Mouse (Mus musculus) CH12.LX (cell line): Measurements from ENCODE around the gene Cyp4f16. TPM values are rescaled to one million over a fixed set of nuclear protein-coding genes. Genes with fewer than 3 reads are reported as not detected.
"Not testable (repeated sequence)": the region's sequence is repeated elsewhere in the genome, so short reads cannot be mapped to it uniquely, and the experiment has no call there.

Source experiments
- DNase-seq: peaks from one replicate; pipeline ENCODE4 v3.0.0-alpha.2; 2013; ENCODE audit errors: extremely low read depth
- H3K27ac ChIP-seq: 2 replicates; pipeline ENCODE4 v1.5.1; 2012; ENCODE audit warnings: low read depth, mild to moderate bottlenecking, control low read depth, moderate library complexity; ENCODE audit not compliant: insufficient read depth
- H3K27me3 ChIP-seq: replicated peaks from 2 replicates; pipeline ENCODE3; 2012; ENCODE audit warnings: inconsistent platforms
- H3K36me3 ChIP-seq, 2 experiments: replicated peaks in 1 of 2; 2 replicates each; pipeline versions ENCODE3 to v1.6.1; 2012; ENCODE audit warnings: inconsistent platforms in 1 of 2, low read length in 1 of 2, mild to moderate bottlenecking in 1 of 2, mixed read lengths in 1 of 2, moderate library complexity in 1 of 2; ENCODE audit not compliant: control insufficient read depth in 1 of 2, insufficient read depth in 1 of 2
- H3K4me1 ChIP-seq, 2 experiments: 2 replicates each; pipeline ENCODE4 v1.6.1; 2012; ENCODE audit warnings: inconsistent platforms in 1 of 2, moderate library complexity in 1 of 2; ENCODE audit not compliant: insufficient read depth in 2 of 2, control insufficient read depth in 1 of 2
- H3K4me2 ChIP-seq: 2 replicates; pipeline ENCODE4 v1.6.1; 2012; ENCODE audit warnings: low read depth, mild to moderate bottlenecking, control low read depth; ENCODE audit not compliant: poor library complexity, insufficient read depth, severe bottlenecking
- H3K4me3 ChIP-seq, 3 experiments: fragments of 150-350 bp in 1 of 3; sonication (generic) in 1 of 3; replicated peaks in 1 of 3; 2 replicates each; pipeline versions ENCODE3 to v1.5.1; 2011 to 2012; ENCODE audit warnings: low read depth in 2 of 3, low read length in 2 of 3, mild to moderate bottlenecking in 2 of 3, moderate library complexity in 2 of 3, control low read depth in 1 of 3, improper control_type of control experiment in 1 of 3, inconsistent platforms in 1 of 3, mixed read lengths in 1 of 3; ENCODE audit not compliant: poor library complexity in 1 of 3
- H3K79me2 ChIP-seq: replicated peaks from 2 replicates; pipeline ENCODE4 v1.6.1; 2012; ENCODE audit warnings: mild to moderate bottlenecking, moderate library complexity; ENCODE audit not compliant: control insufficient read depth, poor library complexity, insufficient read depth, severe bottlenecking; ENCODE audit errors: extremely low read depth
- H3K9ac ChIP-seq: 2 replicates; pipeline ENCODE4 v1.6.1; 2012; ENCODE audit warnings: low read depth, mild to moderate bottlenecking, control low read depth, moderate library complexity; ENCODE audit not compliant: insufficient read depth
- H3K9me3 ChIP-seq: replicated peaks from 2 replicates; pipeline ENCODE3; 2012; ENCODE audit warnings: low read length, inconsistent platforms, mixed read lengths
- EP300 ChIP-seq: IDR thresholded peaks from 2 replicates; pipeline ENCODE4 v1.6.1; 2011; ENCODE audit warnings: low read length, improper control_type of control experiment
- MEF2A ChIP-seq: IDR thresholded peaks from 2 replicates; pipeline ENCODE4 v1.6.1; 2014; ENCODE audit warnings: low read depth, mild to moderate bottlenecking, inconsistent platforms, low read length, improper control_type of control experiment, borderline replicate concordance
- NELFE ChIP-seq: IDR thresholded peaks from 2 replicates; pipeline ENCODE4 v1.6.1; 2011; ENCODE audit warnings: low read depth, low read length, improper control_type of control experiment
- SMC3 ChIP-seq: IDR thresholded peaks from 2 replicates; pipeline ENCODE4 v1.6.1; 2011; ENCODE audit warnings: low read depth, low read length, improper control_type of control experiment
- ZMIZ1 ChIP-seq: IDR thresholded peaks from 2 replicates; pipeline ENCODE4 v1.6.1; 2012; ENCODE audit warnings: low read depth, mild to moderate bottlenecking, inconsistent platforms, low read length, improper control_type of control experiment
- dilution Hi-C: fragments of 300-500 bp; cut with MboI; formaldehyde crosslinking; loops from 2 replicates; pipeline ENCODE4 v1.14.3; 2020; ENCODE audit warnings: low sequenced_read_pairs; ENCODE audit not compliant: extremely low pct_unique_long_range_greater_than_20kb, extremely low pct_ligation_motif_present
- in situ Hi-C: fragments of 300-500 bp; cut with MboI; formaldehyde crosslinking; loops from 3 replicates; pipeline ENCODE4 v1.14.3; 2019; ENCODE audit warnings: low sequenced_read_pairs, low pct_ligation_motif_present, low pct_unique_long_range_greater_than_20kb, mixed read lengths
- polyA plus RNA-seq: library from polyadenylated mRNA; unstranded; fragments of >175 nt; gene quantifications from 2 replicates; pipeline ENCODE4 v1.2.1, GENCODE M21; 2012; ENCODE audit warnings: low read depth; ENCODE audit not compliant: insufficient read length
- total RNA-seq, 2 experiments: library from RNA; depleted of rRNA; stranded (reverse); fragments of 300-350 nt in 1 of 2; fragments of >200 nt in 1 of 2; gene quantifications; 2 replicates each; pipeline ENCODE4 v1.2.3; 2012 to 2014

Cyp4f16 gene
- total and polyA plus RNA-seq, 3 experiments: 28.3 to 33.9 (median 30.0) TPM

- Histone ChIP-seq H3K27ac (no peak overlapping the region), H3K4me1 (peaks cover 14 to 56% of the 10 kb centered on the region in 2 experiments), H3K36me3 (peaks cover 9% of the 10 kb centered on the region in 2 experiments), H3K27me3 (no peaks in the 10 kb centered on the region), H3K79me2 (no peaks in the 10 kb centered on the region)
- DNase-seq: no peak
- no peak for TF ChIP-seq NELFE
- no peak for TF ChIP-seq MEF2A
- no peak for TF ChIP-seq EP300
- TF ChIP-seq SMC3: no peak
- TF ChIP-seq ZMIZ1: no peak; the same call in 1 of the 2 replicates
- TF ChIP-seq, all 38 proteins: peak for 0
- H3K4me2 ChIP-seq: peak overlapping the region; percentile 82
- dilution Hi-C loops (no loop called here), in situ Hi-C loops (loop anchor here (25.0 kb wide), 1 partner anchor 325 kb away; no protein-coding TSS in a partner anchor)
- no peaks in the 10 kb centered on the region for H3K9me3 ChIP-seq
- H3K4me3 ChIP-seq: peak overlapping the region; percentile 65 to 100 (median 70)
- H3K9ac ChIP-seq: peak overlapping the region; percentile 47
These were observed 501 bp downstream of the Cyp4f16 start for GRCm38 (mm10) chr17:32536867-32537250.

- peaks cover 0 to 13% of the 10 kb centered on the region in 2 experiments; a peak in 2 of 4 replicates for H3K4me1 ChIP-seq
- peaks cover 48 to 55% of the 10 kb centered on the region in 2 experiments for H3K36me3 ChIP-seq
- dilution Hi-C loops, H3K27me3 ChIP-seq, H3K4me3 ChIP-seq, H3K4me2 ChIP-seq, H3K27ac ChIP-seq, H3K79me2 ChIP-seq, H3K9me3 ChIP-seq, DNase-seq, H3K9ac ChIP-seq: not testable (repeated sequence)
- in situ Hi-C loops: loop anchor here (25.0 kb wide), 1 partner anchor 318 kb away; no protein-coding TSS in a partner anchor
These were observed 8.4 kb downstream of the Cyp4f16 start for GRCm38 (mm10) chr17:32544792-32545191.

GRCm38 (mm10) chr17:32550377-32550776 is 14.0 kb downstream of the Cyp4f16 start:
- dilution Hi-C loops, H3K9me3 ChIP-seq, DNase-seq, H3K27ac ChIP-seq, in situ Hi-C loops, H3K27me3 ChIP-seq, H3K79me2 ChIP-seq: not testable (repeated sequence)
- peak overlapping the region; percentile 26 for H3K9ac ChIP-seq
- peak overlapping the region; percentile 42 to 72 (median 65) for H3K4me3 ChIP-seq
- peak overlapping the region; percentile 18 for H3K4me2 ChIP-seq
- H3K36me3 ChIP-seq: peaks cover 10 to 21% of the 10 kb centered on the region in 2 experiments
- peaks cover 2 to 43% of the 10 kb centered on the region in 2 experiments; a peak in 3 of 4 replicates for H3K4me1 ChIP-seq
